Mouse (Mus musculus) cerebellum, adult 2 months (tissue): ENCODE results near the gene Mrap.

Experiments used
- CTCF ChIP-seq: fragments of 200-500 bp; IDR thresholded peaks from 2 replicates; pipeline ENCODE4 v1.5.1; 2011; ENCODE audit warnings: low read depth, mild to moderate bottlenecking, control low read depth, low read length, moderate library complexity, borderline replicate concordance; ENCODE audit not compliant: insufficient read depth
- POLR2A ChIP-seq: fragments of 200-500 bp; IDR thresholded peaks from 2 replicates; pipeline ENCODE4 v1.6.1; 2011; ENCODE audit warnings: low read length, control low read depth, borderline replicate concordance; ENCODE audit not compliant: insufficient read depth

GRCm38 (mm10) chr16:90788580-90788979, 50.6 kb downstream of the Mrap start:
- TF ChIP-seq CTCF (no peak), POLR2A (no peak)
